Mouse (Mus musculus): ENCODE measurements around the gene Bptf. TPM values are rescaled to one million over a fixed set of nuclear protein-coding genes. Genes with fewer than 3 reads are reported as not detected.

Bptf gene
- total and polyA plus RNA-seq, 3 experiments: 22.1 to 63.9 (median 28.0) TPM

DNA sequence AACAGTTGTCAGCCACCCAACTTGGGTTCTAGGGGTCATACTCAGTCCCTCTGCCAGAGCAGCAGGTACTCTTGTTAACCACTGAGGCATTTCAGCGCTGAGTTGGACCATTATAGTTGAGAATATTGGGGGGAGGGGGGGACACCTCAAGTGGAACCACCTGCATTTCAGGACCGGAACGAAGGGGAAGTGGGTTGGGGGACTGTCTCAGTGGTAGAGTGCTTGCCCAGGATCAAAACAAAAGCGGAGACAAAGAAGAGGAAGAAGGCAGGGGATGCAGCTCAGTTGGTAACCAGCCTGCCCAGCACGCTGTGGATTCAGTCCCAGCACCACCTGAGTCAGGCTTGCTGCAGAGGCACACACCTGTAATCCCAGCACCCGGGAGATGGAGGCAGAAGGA lies 8.8 kb upstream of the Bptf start:
- peaks cover 3 to 40% of the 10 kb centered on the region in 2 experiments for H3K4me1 ChIP-seq (ENCODE audit: control insufficient read depth in 1 of 2, insufficient read depth in 2 of 2)
- TF ChIP-seq ELF1 (IDR thresholded peaks at IDR 0.05; ENCODE audit: low read depth, low read length) (no peak), USF2 (conservative IDR thresholded peaks at IDR 0.05; ENCODE audit: low read depth, low read length) (no peak), ETS1 (conservative IDR thresholded peaks at IDR 0.05; ENCODE audit: low read depth, low read length) (peak; percentile 23; the same call in 1 of the 2 replicates), CHD2 (IDR thresholded peaks at IDR 0.05; ENCODE audit: low read length) (0 out of 2 replicates have a peak, but pooled peaks have one; percentile 55), TBP (conservative IDR thresholded peaks at IDR 0.05; ENCODE audit: low read depth, low read length) (no peak), RCOR1 (conservative IDR thresholded peaks at IDR 0.05; ENCODE audit: low read depth, low read length) (no peak), ZKSCAN1 (IDR thresholded peaks at IDR 0.05; ENCODE audit: borderline replicate concordance, low read depth, low read length) (no peak), SIN3A (IDR thresholded peaks at IDR 0.05; ENCODE audit: low read length) (no peak), EP300 (IDR thresholded peaks at IDR 0.05; ENCODE audit: low read length) (no peak), RAD21 (IDR thresholded peaks at IDR 0.05; ENCODE audit: low read depth, low read length) (no peak), POLR2A (IDR thresholded peaks at IDR 0.05; ENCODE audit: low read depth, low read length) (no peak), MYC (IDR thresholded peaks at IDR 0.05; ENCODE audit: low read depth, low read length) (no peak), POLR2AphosphoS2 (IDR thresholded peaks at IDR 0.05; ENCODE audit: low read depth, low read length) (no peak), BHLHE40 (IDR thresholded peaks at IDR 0.05; ENCODE audit: low read depth, low read length) (peak; percentile 22; the same call in 1 of the 2 replicates), ZC3H11A (IDR thresholded peaks at IDR 0.05; ENCODE audit: low read depth, low read length) (no peak), JUN (IDR thresholded peaks at IDR 0.05; ENCODE audit: insufficient read depth, low read depth, low read length) (no peak), E2F4 (IDR thresholded peaks at IDR 0.05; ENCODE audit: insufficient replicate concordance, low read depth, low read length) (no peak), SMC3 (IDR thresholded peaks at IDR 0.05; ENCODE audit: low read depth, low read length) (no peak), MEF2A (IDR thresholded peaks at IDR 0.05; ENCODE audit: borderline replicate concordance, low read depth, low read length) (no peak), NRF1 (IDR thresholded peaks at IDR 0.05; ENCODE audit: low read depth, low read length) (no peak), HCFC1 (IDR thresholded peaks at IDR 0.05; ENCODE audit: low read depth, low read length) (no peak), NELFE (IDR thresholded peaks at IDR 0.05; ENCODE audit: low read depth, low read length) (no peak), KAT2A (IDR thresholded peaks at IDR 0.05; ENCODE audit: insufficient replicate concordance, low read length) (no peak), ZNF384 (IDR thresholded peaks at IDR 0.05; ENCODE audit: low read depth, low read length) (no peak), USF1 (IDR thresholded peaks at IDR 0.05; ENCODE audit: low read depth, low read length) (no peak), MAX (IDR thresholded peaks at IDR 0.05; ENCODE audit: low read length) (no peak), TCF12 (IDR thresholded peaks at IDR 0.05; ENCODE audit: low read depth, low read length) (peak; percentile 35; the same call in 1 of the 2 replicates), IRF4 (IDR thresholded peaks at IDR 0.05; ENCODE audit: low read depth, low read length) (no peak), GABPA (IDR thresholded peaks at IDR 0.05; ENCODE audit: insufficient replicate concordance, low read depth, low read length) (no peak), MAFK (IDR thresholded peaks at IDR 0.05; ENCODE audit: insufficient replicate concordance, low read length) (no peak), MAZ (IDR thresholded peaks at IDR 0.05; ENCODE audit: low read depth, low read length) (0 out of 2 replicates have a peak, but pooled peaks have one; percentile 22), ZMIZ1 (IDR thresholded peaks at IDR 0.05; ENCODE audit: low read depth, low read length) (no peak), UBTF (IDR thresholded peaks at IDR 0.05; ENCODE audit: low read depth, low read length) (no peak), JUND (conservative IDR thresholded peaks at IDR 0.05; ENCODE audit: low read depth, low read length) (no peak), MXI1 (IDR thresholded peaks at IDR 0.05; ENCODE audit: low read depth, low read length) (no peak), CHD1 (IDR thresholded peaks at IDR 0.05; ENCODE audit: low read depth, low read length) (no peak), CTCF (conservative IDR thresholded peaks at IDR 0.05 in 1 of 2, IDR thresholded peaks at IDR 0.05 in 1 of 2; ENCODE audit: low read depth in 2 of 2, low read length in 2 of 2) (no peak)
- no peaks in the 10 kb centered on the region for H3K79me2 ChIP-seq (replicated peaks; ENCODE audit: control insufficient read depth, extremely low read depth, insufficient read depth, poor library complexity, severe bottlenecking)
- peak; percentile 73 for DNase-seq (ENCODE audit: extremely low read depth)
- dilution Hi-C loops (cut with MboI; ENCODE audit: extremely low pct_ligation_motif_present, extremely low pct_unique_long_range_greater_than_20kb, low sequenced_read_pairs): no loop called here
- H3K9ac ChIP-seq (ENCODE audit: insufficient read depth, low read depth): no peak overlapping the region
- H3K27ac ChIP-seq (ENCODE audit: insufficient read depth, low read depth): peak overlapping the region; percentile 19; the same call in 1 of the 2 replicates
- H3K27me3 ChIP-seq (replicated peaks): no peaks in the 10 kb centered on the region
- H3K36me3 ChIP-seq (replicated peaks in 1 of 2; ENCODE audit: control insufficient read depth in 1 of 2, insufficient read depth in 1 of 2, low read length in 1 of 2): no peaks in the 10 kb centered on the region
- in situ Hi-C loops (cut with MboI; ENCODE audit: low pct_ligation_motif_present, low pct_unique_long_range_greater_than_20kb, low sequenced_read_pairs): loop anchor here (5.0 kb wide), 1 partner anchor 33 kb away; no protein-coding TSS in a partner anchor
- H3K9me3 ChIP-seq (replicated peaks; ENCODE audit: low read length): peaks cover 4% of the 10 kb centered on the region
- H3K4me2 ChIP-seq (ENCODE audit: insufficient read depth, low read depth, poor library complexity, severe bottlenecking): 0 out of 2 replicates have a peak overlapping the region, but pooled peaks have one; percentile 33
- peak overlapping the region in 1 of 3 experiments; percentile 9 for H3K4me3 ChIP-seq (replicated peaks in 1 of 3; ENCODE audit: low read depth in 2 of 3, low read length in 2 of 3, poor library complexity in 1 of 3)

All from CH12.LX (cell line).